Mouse (Mus musculus): ENCODE data around the gene Pecam1.
"Not testable (repeated sequence)": the region's sequence is repeated elsewhere in the genome, so short reads cannot be mapped to it uniquely, and the experiment has no call there.

- not testable (repeated sequence) for TF ChIP-seq MAFK (IDR thresholded peaks at IDR 0.05; ENCODE audit: insufficient read depth, low read depth, low read length); ZC3H11A (IDR thresholded peaks at IDR 0.05; ENCODE audit: borderline replicate concordance, low read depth, low read length); CHD2 (IDR thresholded peaks at IDR 0.05; ENCODE audit: low read depth, low read length)
Measured at GRCm38 (mm10) chr11:106749557-106750120, 789 bp downstream of the Pecam1 start.
